In genomic region chrX:48669588-48669987, GRCm38 (mm10) we compare ENCODE assay signal across 19 mouse cellular contexts. TPM values are rescaled to one million over a fixed set of nuclear protein-coding genes. Genes with fewer than 3 reads are reported as not detected.
DNase-seq lines count a peak whose midpoint lies in the region; ATAC-seq lines count a peak whose summit lies in the region.
"Had no signal": no experiment of that assay in that cellular context is flagged by ENCODE, and none has a peak within 500 bp of the region (broad histone marks: within the 10 kb centered on the region; RNA-seq: fewer than 3 reads in every experiment).

No protein-coding gene starts in this region.

- no peak for ATAC-seq in CD4-positive, CD25-positive, alpha-beta regulatory T cell, adult 4 months
- ATAC-seq: activated CD4-positive, CD25-positive, alpha-beta regulatory T cell, adult 4 months; midbrain, embryonic 16.5 days had no signal

- DNase-seq in CD4-positive, CD25-positive, alpha-beta regulatory T cell, adult 2 months (ENCODE audit: low read depth, low spot score) = peak; percentile 1
- DNase-seq in left cerebral cortex, postnatal 14 days (ENCODE audit: low spot score in 2 of 2) = peak; percentile 2 to 6
- DNase-seq in left cerebral cortex, postnatal 25 days (ENCODE audit: low spot score in 2 of 2) = no peak
- DNase-seq in 3T3-L1 (ENCODE audit: low read depth, low spot score) (peak; percentile 7), R1 (ENCODE audit: low read depth, low spot score) (peak; percentile 59)
- no peak for DNase-seq in ovary, adult 18-20 months (ENCODE audit: low spot score)
- no peak for DNase-seq in left cerebral cortex, adult 9 months (ENCODE audit: low spot score in 2 of 2)
- DNase-seq: kidney, adult 2 months; left cerebral cortex, postnatal 4 days; lung, postnatal 14 days; right cerebral cortex, postnatal 25 days had no signal

- intact Hi-C loops in left cerebral cortex, postnatal 14 days (cut with DNase I) = no loop called here
- intact Hi-C loops in left cerebral cortex, postnatal 25 days (cut with DNase I) = no loop called here

RNA-seq across cellular contexts. Expression of gene Gpr119, which starts 4.7 kb away (rescaled TPM):
- polyA plus RNA-seq in CD4-positive, CD25-positive, alpha-beta regulatory T cell, adult 4 months (2017; shearing (Covaris generic)) = not detected
- total RNA-seq in left cerebral cortex, postnatal 14 days (2021) = not detected
- not detected for total RNA-seq in left cerebral cortex, postnatal 25 days (2021)
- total RNA-seq: layer of hippocampus, adult 18-20 months; left cerebral cortex, postnatal 4 days; neutrophil, adult 5-6 weeks had no signal
- polyA plus RNA-seq: activated CD4-positive, CD25-positive, alpha-beta regulatory T cell, adult 4 months; erythroblast, embryonic 14.5 days; hindbrain, embryonic 10.5 days; kidney, adult 2 months; midbrain, embryonic 16.5 days; stomach, embryonic 14.5 days had no signal

RNA-seq across cellular contexts. Expression of gene Rbmx2, which starts 25.2 kb away (rescaled TPM):
- 10 to 100 TPM in 1 of 2 experiments, 1 to 10 TPM in 1; 5.3 to 20.4 TPM for polyA plus RNA-seq in CD4-positive, CD25-positive, alpha-beta regulatory T cell, adult 4 months (2017; shearing (Covaris generic))
- 1 to 10 TPM; 4.8 TPM for total RNA-seq in left cerebral cortex, postnatal 14 days (2021)
- total RNA-seq in left cerebral cortex, postnatal 25 days (2021) = 1 to 10 TPM; 4.2 to 4.4 TPM

RNA-seq across cellular contexts. Expression of gene Slc25a14, which starts 46.4 kb away (rescaled TPM):
- 10 to 100 TPM; 10.0 to 10.4 TPM for polyA plus RNA-seq in CD4-positive, CD25-positive, alpha-beta regulatory T cell, adult 4 months (2017; shearing (Covaris generic))
- 10 to 100 TPM; 49.8 to 53.4 TPM for total RNA-seq in left cerebral cortex, postnatal 14 days (2021)
- total RNA-seq in left cerebral cortex, postnatal 25 days (2021) = 10 to 100 TPM; 63.8 to 71.4 TPM

Comparison
In these comparisons a context has a peak if more than half of its experiments do, and no peak if none do; other contexts are left out.
1. DNase-seq: peak in CD4-positive, CD25-positive, alpha-beta regulatory T cell, adult 2 months (single experiment), left cerebral cortex, postnatal 14 days (2 of 2), 3T3-L1 (single experiment) and R1 (single experiment); none in left cerebral cortex, postnatal 25 days (0 of 2), ovary, adult 18-20 months (single experiment) and left cerebral cortex, adult 9 months (0 of 2).